In genomic region chr19:10033211-10033973, GRCm38 (mm10) we compare ENCODE assay signal across 8 mouse cellular contexts. TPM values are rescaled to one million over a fixed set of nuclear protein-coding genes. Genes with fewer than 3 reads are reported as not detected.
DNase-seq lines count a peak whose midpoint lies in the region; ATAC-seq and TF ChIP-seq lines count a peak whose summit lies in the region.

No protein-coding gene starts in this region.

- no peak overlapping the region for H3K4me3 ChIP-seq in heart, embryonic 12.5 days
- no peak overlapping the region for H3K4me3 ChIP-seq in forebrain, embryonic 12.5 days (replicated peaks)
- H3K4me3 ChIP-seq in intestine, embryonic 14.5 days (ENCODE audit: low read depth, low read length), result no peak overlapping the region
- no peak overlapping the region for H3K4me3 ChIP-seq in limb, embryonic 14.5 days (replicated peaks; ENCODE audit: low read length)
- no peak overlapping the region for H3K4me3 ChIP-seq in midbrain, embryonic 14.5 days (replicated peaks; ENCODE audit: low read depth, low read length)
- no peak overlapping the region for H3K4me3 ChIP-seq in stomach, embryonic 16.5 days (replicated peaks; ENCODE audit: low read length)

- no peak overlapping the region for H3K27ac ChIP-seq in heart, embryonic 12.5 days (ENCODE audit: poor library complexity, severe bottlenecking)
- H3K27ac ChIP-seq in forebrain, embryonic 12.5 days, result no peak overlapping the region
- H3K27ac ChIP-seq in intestine, embryonic 14.5 days (ENCODE audit: low read depth), result no peak overlapping the region
- H3K27ac ChIP-seq in limb, embryonic 14.5 days (replicated peaks; ENCODE audit: low read depth, low read length), result no peak overlapping the region
- no peak overlapping the region for H3K27ac ChIP-seq in midbrain, embryonic 14.5 days (replicated peaks; ENCODE audit: low read depth, low read length)
- H3K27ac ChIP-seq in stomach, embryonic 16.5 days (ENCODE audit: low read length), result no peak overlapping the region

- ATAC-seq in heart, embryonic 12.5 days (ENCODE audit: insufficient number of reproducible peaks, low FRiP score), result no peak
- peak; percentile 58 for ATAC-seq in forebrain, embryonic 12.5 days (ENCODE audit: low FRiP score)
- ATAC-seq in intestine, embryonic 14.5 days (replicated peaks; ENCODE audit: low FRiP score, low TSS enrichment, low read depth), result 0 out of 2 replicates have a peak, but pooled peaks have one; percentile 31
- no peak for ATAC-seq in limb, embryonic 14.5 days (ENCODE audit: low FRiP score, low read depth)
- ATAC-seq in midbrain, embryonic 14.5 days (ENCODE audit: low FRiP score, low TSS enrichment), result peak; percentile 25; the same call in 1 of the 2 replicates
- peak; percentile 39; the same call in 1 of the 2 replicates for ATAC-seq in stomach, embryonic 16.5 days (ENCODE audit: insufficient read depth, low FRiP score)

- no peaks in the 10 kb centered on the region for H3K9me3 ChIP-seq in heart, embryonic 12.5 days (replicated peaks)
- no peaks in the 10 kb centered on the region for H3K9me3 ChIP-seq in forebrain, embryonic 12.5 days
- no peaks in the 10 kb centered on the region for H3K9me3 ChIP-seq in intestine, embryonic 14.5 days (ENCODE audit: control insufficient read depth, low read length)
- H3K9me3 ChIP-seq in limb, embryonic 14.5 days (ENCODE audit: control insufficient read depth, low read length), result no peaks in the 10 kb centered on the region
- no peaks in the 10 kb centered on the region for H3K9me3 ChIP-seq in midbrain, embryonic 14.5 days (ENCODE audit: control insufficient read depth, low read length)
- H3K9me3 ChIP-seq in stomach, embryonic 16.5 days (replicated peaks; ENCODE audit: control insufficient read depth, low read length), result no peaks in the 10 kb centered on the region

- 40% methylated on average over 8 of the region's 8 CpGs for WGBS in heart, embryonic 12.5 days
- WGBS in forebrain, embryonic 12.5 days, result 33% methylated on average over 8 of the region's 8 CpGs
- WGBS in intestine, embryonic 14.5 days, result 39% methylated on average over 8 of the region's 8 CpGs
- 39% methylated on average over 8 of the region's 8 CpGs for WGBS in limb, embryonic 14.5 days
- 41% methylated on average over 8 of the region's 8 CpGs for WGBS in midbrain, embryonic 14.5 days
- 40% methylated on average over 8 of the region's 8 CpGs for WGBS in stomach, embryonic 16.5 days

- H3K9ac ChIP-seq in heart, embryonic 12.5 days, result no peak overlapping the region
- no peak overlapping the region for H3K9ac ChIP-seq in forebrain, embryonic 12.5 days
- H3K9ac ChIP-seq in intestine, embryonic 14.5 days (ENCODE audit: low read length), result no peak overlapping the region
- no peak overlapping the region for H3K9ac ChIP-seq in limb, embryonic 14.5 days (ENCODE audit: low read depth, low read length, severe bottlenecking)
- H3K9ac ChIP-seq in midbrain, embryonic 14.5 days (replicated peaks; ENCODE audit: low read length), result no peak overlapping the region
- H3K9ac ChIP-seq in stomach, embryonic 16.5 days (ENCODE audit: low read length), result no peak overlapping the region

- H3K4me1 ChIP-seq in heart, embryonic 12.5 days (replicated peaks), result peaks cover 15% of the 10 kb centered on the region
- no peaks in the 10 kb centered on the region; the same call in 1 of the 2 replicates for H3K4me1 ChIP-seq in forebrain, embryonic 12.5 days
- peaks cover 4% of the 10 kb centered on the region; the same call in 1 of the 2 replicates for H3K4me1 ChIP-seq in intestine, embryonic 14.5 days (replicated peaks; ENCODE audit: control insufficient read depth, insufficient read depth, low read length)
- no peaks in the 10 kb centered on the region for H3K4me1 ChIP-seq in limb, embryonic 14.5 days (ENCODE audit: control insufficient read depth, insufficient read depth, low read length)
- no peaks in the 10 kb centered on the region for H3K4me1 ChIP-seq in midbrain, embryonic 14.5 days (ENCODE audit: control insufficient read depth, insufficient read depth, low read length)
- H3K4me1 ChIP-seq in stomach, embryonic 16.5 days (ENCODE audit: control insufficient read depth, insufficient read depth, low read length), result peaks cover under 1% of the 10 kb centered on the region; the same call in 1 of the 2 replicates

- H3K4me2 ChIP-seq in heart, embryonic 12.5 days, result no peak overlapping the region
- H3K4me2 ChIP-seq in forebrain, embryonic 12.5 days, result no peak overlapping the region
- H3K4me2 ChIP-seq in intestine, embryonic 14.5 days (ENCODE audit: low read length), result no peak overlapping the region
- H3K4me2 ChIP-seq in limb, embryonic 14.5 days (replicated peaks; ENCODE audit: low read depth, low read length, severe bottlenecking), result no peak overlapping the region
- no peak overlapping the region for H3K4me2 ChIP-seq in midbrain, embryonic 14.5 days (ENCODE audit: low read length)
- no peak overlapping the region for H3K4me2 ChIP-seq in stomach, embryonic 16.5 days (ENCODE audit: low read depth, low read length)

- peak; percentile 67 to 80 for DNase-seq in heart, adult 18-20 months
- peak; percentile 61 for DNase-seq in c-Kit-negative CD71-positive TER-119-positive erythroid progenitor cells, embryonic 14.5 days (ENCODE audit: low read depth, low spot score)
- peak; percentile 68 for DNase-seq in intestine, embryonic 14.5 days (ENCODE audit: low spot score)
- peak; percentile 78 for DNase-seq in limb, embryonic 14.5 days (ENCODE audit: low spot score)
- peak; percentile 86 for DNase-seq in midbrain, embryonic 14.5 days

- peaks cover 49% of the 10 kb centered on the region for H3K36me3 ChIP-seq in heart, embryonic 12.5 days
- H3K36me3 ChIP-seq in forebrain, embryonic 12.5 days (replicated peaks), result no peaks in the 10 kb centered on the region
- peaks cover 37% of the 10 kb centered on the region for H3K36me3 ChIP-seq in intestine, embryonic 14.5 days (ENCODE audit: control insufficient read depth, insufficient read depth, low read length)
- peaks cover 41% of the 10 kb centered on the region for H3K36me3 ChIP-seq in limb, embryonic 14.5 days (ENCODE audit: control insufficient read depth, insufficient read depth, low read length)
- no peaks in the 10 kb centered on the region for H3K36me3 ChIP-seq in midbrain, embryonic 14.5 days (ENCODE audit: control insufficient read depth, insufficient read depth, low read length)
- H3K36me3 ChIP-seq in stomach, embryonic 16.5 days (ENCODE audit: control insufficient read depth, insufficient read depth, low read length), result no peaks in the 10 kb centered on the region

- no peaks in the 10 kb centered on the region for H3K27me3 ChIP-seq in heart, embryonic 12.5 days (replicated peaks)
- H3K27me3 ChIP-seq in forebrain, embryonic 12.5 days, result 0 out of 2 replicates have a peak, but pooled peaks cover 3% of the 10 kb centered on the region
- H3K27me3 ChIP-seq in intestine, embryonic 14.5 days (replicated peaks; ENCODE audit: control insufficient read depth, insufficient read depth, low read length), result no peaks in the 10 kb centered on the region
- no peaks in the 10 kb centered on the region for H3K27me3 ChIP-seq in limb, embryonic 14.5 days (ENCODE audit: control insufficient read depth, insufficient read depth, low read length)
- H3K27me3 ChIP-seq in midbrain, embryonic 14.5 days (ENCODE audit: control insufficient read depth, insufficient read depth, low read length), result no peaks in the 10 kb centered on the region
- H3K27me3 ChIP-seq in stomach, embryonic 16.5 days (ENCODE audit: control insufficient read depth, insufficient read depth, low read length), result no peaks in the 10 kb centered on the region

- no peak for TF ChIP-seq POLR2A in limb, embryonic 14.5 days (IDR thresholded peaks at IDR 0.05; ENCODE audit: borderline replicate concordance, extremely low read depth, insufficient read depth, insufficient read length)

RNA-seq across cellular contexts. Expression of gene Fads3, which starts 8.0 kb away (rescaled TPM):
- total RNA-seq in heart, adult 18-20 months (2021), result 10 to 100 TPM; 31.8 to 34.9 TPM
- polyA plus RNA-seq in heart, embryonic 12.5 days (2016; fragmentation: Nextera tagmentation; extraction: Ambion mirVana), result 40.7 and 45.2 TPM in 2 replicates
- 5.6 and 7.4 TPM in 2 replicates for polyA plus RNA-seq in forebrain, embryonic 12.5 days (2016; fragmentation: Nextera tagmentation; extraction: Ambion mirVana)
- 8.4 and 11.5 TPM in 2 replicates for polyA plus RNA-seq in intestine, embryonic 14.5 days (2014; fragmentation: Nextera tagmentation; extraction: Ambion mirVana)
- 40.8 and 57.7 TPM in 2 replicates for polyA plus RNA-seq in limb, embryonic 14.5 days (2012; rRNA removed)
- polyA plus RNA-seq in limb, embryonic 14.5 days (2014; fragmentation: Nextera tagmentation; extraction: Ambion mirVana), result 10.6 and 11.5 TPM in 2 replicates
- 15.4 and 17.8 TPM in 2 replicates for polyA plus RNA-seq in midbrain, embryonic 14.5 days (2014; fragmentation: Nextera tagmentation; extraction: Ambion mirVana)
- polyA plus RNA-seq in stomach, embryonic 16.5 days (2015; fragmentation: Nextera tagmentation; extraction: Ambion mirVana), result 18.9 and 22.5 TPM in 2 replicates

RNA-seq across cellular contexts. Expression of gene Rab3il1, which starts 31.9 kb away (rescaled TPM):
- total RNA-seq in heart, adult 18-20 months (2021), result 1 to 10 TPM; 6.6 to 6.8 TPM
- polyA plus RNA-seq in heart, embryonic 12.5 days (2016; fragmentation: Nextera tagmentation; extraction: Ambion mirVana), result 38.0 and 39.7 TPM in 2 replicates
- 19.0 and 22.7 TPM in 2 replicates for polyA plus RNA-seq in forebrain, embryonic 12.5 days (2016; fragmentation: Nextera tagmentation; extraction: Ambion mirVana)
- polyA plus RNA-seq in intestine, embryonic 14.5 days (2014; fragmentation: Nextera tagmentation; extraction: Ambion mirVana), result 30.0 and 32.7 TPM in 2 replicates
- 36.1 and 42.8 TPM in 2 replicates for polyA plus RNA-seq in limb, embryonic 14.5 days (2012; rRNA removed)
- polyA plus RNA-seq in limb, embryonic 14.5 days (2014; fragmentation: Nextera tagmentation; extraction: Ambion mirVana), result 43.9 and 49.6 TPM in 2 replicates
- 13.3 and 19.2 TPM in 2 replicates for polyA plus RNA-seq in midbrain, embryonic 14.5 days (2014; fragmentation: Nextera tagmentation; extraction: Ambion mirVana)
- 33.7 and 38.1 TPM in 2 replicates for polyA plus RNA-seq in stomach, embryonic 16.5 days (2015; fragmentation: Nextera tagmentation; extraction: Ambion mirVana)

RNA-seq across cellular contexts. Expression of gene Best1, which starts 32.0 kb away (rescaled TPM):
- under 1 TPM; 0.12 to 0.13 TPM for total RNA-seq in heart, adult 18-20 months (2021)
- polyA plus RNA-seq in heart, embryonic 12.5 days (2016; fragmentation: Nextera tagmentation; extraction: Ambion mirVana), result 0.32 and 0.34 TPM in 2 replicates
- 1.1 and 1.4 TPM in 2 replicates for polyA plus RNA-seq in forebrain, embryonic 12.5 days (2016; fragmentation: Nextera tagmentation; extraction: Ambion mirVana)
- polyA plus RNA-seq in intestine, embryonic 14.5 days (2014; fragmentation: Nextera tagmentation; extraction: Ambion mirVana), result 0.55 and 0.64 TPM in 2 replicates
- 1.5 and 1.7 TPM in 2 replicates for polyA plus RNA-seq in limb, embryonic 14.5 days (2012; rRNA removed)
- 1.5 and 1.9 TPM in 2 replicates for polyA plus RNA-seq in limb, embryonic 14.5 days (2014; fragmentation: Nextera tagmentation; extraction: Ambion mirVana)
- 2.1 and 2.5 TPM in 2 replicates for polyA plus RNA-seq in midbrain, embryonic 14.5 days (2014; fragmentation: Nextera tagmentation; extraction: Ambion mirVana)
- 0.61 and 0.64 TPM in 2 replicates for polyA plus RNA-seq in stomach, embryonic 16.5 days (2015; fragmentation: Nextera tagmentation; extraction: Ambion mirVana)

RNA-seq across cellular contexts. Expression of gene Fth1, which starts 53.0 kb away (rescaled TPM):
- 1,000 to 10,000 TPM; 2,847 to 3,135 TPM for total RNA-seq in heart, adult 18-20 months (2021)
- 2,254 and 2,412 TPM in 2 replicates for polyA plus RNA-seq in heart, embryonic 12.5 days (2016; fragmentation: Nextera tagmentation; extraction: Ambion mirVana)
- polyA plus RNA-seq in forebrain, embryonic 12.5 days (2016; fragmentation: Nextera tagmentation; extraction: Ambion mirVana), result 1,239 and 1,358 TPM in 2 replicates
- polyA plus RNA-seq in intestine, embryonic 14.5 days (2014; fragmentation: Nextera tagmentation; extraction: Ambion mirVana), result 1,450 and 1,529 TPM in 2 replicates
- 663 and 670 TPM in 2 replicates for polyA plus RNA-seq in limb, embryonic 14.5 days (2012; rRNA removed)
- 1,538 and 1,580 TPM in 2 replicates for polyA plus RNA-seq in limb, embryonic 14.5 days (2014; fragmentation: Nextera tagmentation; extraction: Ambion mirVana)
- polyA plus RNA-seq in midbrain, embryonic 14.5 days (2014; fragmentation: Nextera tagmentation; extraction: Ambion mirVana), result 1,308 and 1,477 TPM in 2 replicates
- 1,902 and 2,108 TPM in 2 replicates for polyA plus RNA-seq in stomach, embryonic 16.5 days (2015; fragmentation: Nextera tagmentation; extraction: Ambion mirVana)

Comparison
In these comparisons a context has a peak if more than half of its experiments do, and no peak if none do; other contexts are left out.
1. ATAC-seq: peak in forebrain, embryonic 12.5 days (single experiment), intestine, embryonic 14.5 days (single experiment), midbrain, embryonic 14.5 days (single experiment) and stomach, embryonic 16.5 days (single experiment); none in heart, embryonic 12.5 days (single experiment) and limb, embryonic 14.5 days (single experiment).
2. Peak in every context shown above with its lines, with median percentiles within 50 percentile points of each other: DNase-seq.